Mouse (Mus musculus) lung, adult 2 months (tissue): ENCODE data around the gene Topors.

Experiments used
- CTCF ChIP-seq: fragments of 200-500 bp; IDR thresholded peaks from 2 replicates; pipeline ENCODE4 v1.5.1; 2011; ENCODE audit warnings: mild to moderate bottlenecking, low read length, control low read depth; ENCODE audit not compliant: insufficient read depth
- POLR2A ChIP-seq: fragments of 200-500 bp; IDR thresholded peaks from 2 replicates; pipeline ENCODE4 v1.6.1; 2011; ENCODE audit warnings: low read depth, mild to moderate bottlenecking, control low read depth, low read length, borderline replicate concordance; ENCODE audit errors: extremely low read depth

DNA sequence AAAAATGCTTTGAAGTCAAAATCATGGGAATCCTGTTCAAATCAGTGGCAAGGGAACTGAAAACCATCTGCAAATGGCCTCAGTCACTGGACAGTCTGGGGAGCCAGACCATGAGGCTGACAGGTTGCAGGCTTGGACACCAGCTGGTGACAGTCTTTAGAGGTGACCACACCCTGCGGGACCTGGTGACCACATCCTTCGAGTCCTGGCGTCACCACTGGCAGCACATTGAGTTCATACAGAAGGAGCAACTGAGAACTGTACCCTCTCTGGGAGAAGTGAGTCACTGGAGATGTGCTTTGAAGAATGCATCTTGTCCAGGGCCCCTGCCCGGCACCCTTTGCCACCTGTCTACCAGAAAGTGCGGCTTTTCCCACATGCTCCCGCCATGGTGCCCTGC is 39.9 kb downstream of the Topors start:
- TF ChIP-seq CTCF (no peak), POLR2A (no peak)
